Mouse (Mus musculus) hindbrain, postnatal 0 days (tissue): ENCODE data around the gene Rcc1l. TPM values are rescaled to one million over a fixed set of nuclear protein-coding genes. Genes with fewer than 3 reads are reported as not detected.

ENCODE experiments used
- ATAC-seq: fragments of 200-750 bp; cut with Nextera tagmentation; 2 replicates; pipeline ENCODE4 v1.8.0; 2017; ENCODE audit warnings: mild to moderate bottlenecking, moderate TSS enrichment, moderate library complexity
- DNase-seq: peaks from one replicate; pipeline ENCODE4 v3.0.0-alpha.2; 2015; ENCODE audit warnings: low spot score
- H3K27ac ChIP-seq: fragments of 300-500 bp; sonication (generic); 2 replicates; pipeline ENCODE4 v1.5.1; 2014; ENCODE audit warnings: mild to moderate bottlenecking
- H3K27me3 ChIP-seq: fragments of 300-500 bp; sonication (generic); 2 replicates; pipeline ENCODE4 v1.6.1; 2014; ENCODE audit warnings: low read length, mixed read lengths; ENCODE audit not compliant: insufficient read depth
- H3K36me3 ChIP-seq: fragments of 300-500 bp; sonication (generic); 2 replicates; pipeline ENCODE4 v1.6.1; 2014; ENCODE audit warnings: low read length, mixed read lengths; ENCODE audit not compliant: insufficient read depth
- H3K4me1 ChIP-seq: fragments of 300-500 bp; sonication (generic); 2 replicates; pipeline ENCODE4 v1.6.1; 2014; ENCODE audit warnings: antibody characterized with exemption, low read length, mixed read lengths; ENCODE audit not compliant: insufficient read depth
- H3K4me2 ChIP-seq: fragments of 300-500 bp; sonication (generic); 2 replicates; pipeline ENCODE4 v1.6.1; 2014; ENCODE audit warnings: low read depth, mild to moderate bottlenecking, low read length, moderate library complexity, mixed read lengths
- H3K4me3 ChIP-seq: fragments of 300-500 bp; sonication (generic); 2 replicates; pipeline ENCODE4 v1.5.1; 2014; ENCODE audit warnings: low read length
- H3K9ac ChIP-seq: fragments of 300-500 bp; sonication (generic); replicated peaks from 2 replicates; pipeline ENCODE4 v1.6.1; 2014; ENCODE audit warnings: mild to moderate bottlenecking, low read length, moderate library complexity, mixed read lengths
- H3K9me3 ChIP-seq: fragments of 300-500 bp; sonication (generic); 2 replicates; pipeline ENCODE4 v1.6.1; 2016; ENCODE audit warnings: low read length, mixed read lengths
- CTCF ChIP-seq: IDR thresholded peaks from 2 replicates; pipeline ENCODE4 v1.5.1; 2016; ENCODE audit warnings: antibody characterized with exemption, control low read depth, low read depth
- WGBS: fragments of 180-500 bp; shearing (Covaris S2); extraction: QIAGEN DNeasy Blood & Tissue Kit; methylation state at CpG from one replicate; pipeline ENCODE4 v1.1.7; 2014; 5-methylcytosine and 5-hydroxymethylcytosine counted together
- polyA plus RNA-seq: library from polyadenylated mRNA; unstranded; fragments of >200 nt; fragmentation: Nextera tagmentation; extraction: Ambion mirVana; gene quantifications from 2 replicates; pipeline ENCODE4 v1.2.1, GENCODE M21; 2015
- total RNA-seq: library from RNA; depleted of rRNA; stranded (reverse); fragments of >200 nt; gene quantifications from 2 replicates; pipeline ENCODE4 v1.2.3, GENCODE M21; 2014

Gene Rcc1l
- total and polyA plus RNA-seq, 2 experiments from 2014 or later, result 20.6 to 21.7 TPM

DNA sequence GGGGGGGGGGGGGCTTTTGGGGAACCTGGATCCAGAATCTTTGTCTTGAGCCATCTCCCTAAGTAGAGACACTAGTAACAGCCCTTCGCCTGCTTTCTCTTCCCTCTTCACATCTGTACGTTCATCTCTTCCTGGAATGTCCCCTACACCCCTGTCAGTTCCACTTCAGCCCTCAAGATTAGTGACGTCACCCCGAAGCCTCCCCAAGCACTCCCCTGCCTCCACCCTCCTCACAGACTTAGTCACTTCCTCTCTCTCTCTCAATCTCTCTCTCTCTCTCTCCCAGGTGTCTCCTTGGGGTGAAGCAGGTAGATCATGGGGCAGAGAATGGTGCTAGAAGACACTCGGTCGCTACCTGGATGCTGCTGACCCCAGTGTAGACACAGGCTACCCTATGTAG lies 73.9 kb downstream of the Rcc1l start:
- Histone ChIP-seq H3K4me2 (peak overlapping the region; percentile 87), H3K9me3 (no peaks in the 10 kb centered on the region), H3K4me3 (no peak overlapping the region), H3K36me3 (peaks cover 5% of the 10 kb centered on the region; the same call in 1 of the 2 replicates), H3K27me3 (no peaks in the 10 kb centered on the region), H3K4me1 (0 out of 2 replicates have a peak, but pooled peaks cover 10% of the 10 kb centered on the region), H3K27ac (no peak overlapping the region), H3K9ac (0 out of 2 replicates have a peak overlapping the region, but pooled peaks have one; percentile 28)
- 76% methylated on average over 6 of the region's 6 CpGs for WGBS
- DNase-seq (no peak), ATAC-seq (no peak)
- TF ChIP-seq CTCF, result no peak

GRCm38 (mm10) chr5:134101883-134102282 lies 74.7 kb downstream of the Rcc1l start:
- H3K9ac ChIP-seq, result no peak overlapping the region; the same call in 1 of the 2 replicates
- DNase-seq (peak; percentile 31), ATAC-seq (no peak)
- H3K4me3 ChIP-seq, result peak overlapping the region; percentile 89
- 0 out of 2 replicates have a peak, but pooled peaks cover 10% of the 10 kb centered on the region for H3K4me1 ChIP-seq
- no peak overlapping the region; the same call in 1 of the 2 replicates for H3K27ac ChIP-seq
- H3K36me3 ChIP-seq, result peaks cover 5% of the 10 kb centered on the region; the same call in 1 of the 2 replicates
- H3K27me3 ChIP-seq, result no peaks in the 10 kb centered on the region
- H3K4me2 ChIP-seq, result peak overlapping the region; percentile 87
- WGBS, result 22% methylated on average over 5 of the region's 5 CpGs
- TF ChIP-seq CTCF, result no peak
- no peaks in the 10 kb centered on the region for H3K9me3 ChIP-seq

- ATAC-seq, result no peak
- H3K9ac ChIP-seq, result no peak overlapping the region; the same call in 1 of the 2 replicates
- H3K27ac ChIP-seq, result no peak overlapping the region; the same call in 1 of the 2 replicates
- no peaks in the 10 kb centered on the region for H3K27me3 ChIP-seq
- no peak for TF ChIP-seq CTCF
- no peak for DNase-seq
- H3K4me1 ChIP-seq, result 0 out of 2 replicates have a peak, but pooled peaks cover 10% of the 10 kb centered on the region
- no peaks in the 10 kb centered on the region for H3K9me3 ChIP-seq
- H3K4me3 ChIP-seq, result peak overlapping the region; percentile 89
- 34% methylated on average over 5 of the region's 5 CpGs for WGBS
- H3K4me2 ChIP-seq, result peak overlapping the region; percentile 87
- H3K36me3 ChIP-seq, result peaks cover 5% of the 10 kb centered on the region; the same call in 1 of the 2 replicates
Measured at GRCm38 (mm10) chr5:134101322-134101721, 75.3 kb downstream of the Rcc1l start.

DNA sequence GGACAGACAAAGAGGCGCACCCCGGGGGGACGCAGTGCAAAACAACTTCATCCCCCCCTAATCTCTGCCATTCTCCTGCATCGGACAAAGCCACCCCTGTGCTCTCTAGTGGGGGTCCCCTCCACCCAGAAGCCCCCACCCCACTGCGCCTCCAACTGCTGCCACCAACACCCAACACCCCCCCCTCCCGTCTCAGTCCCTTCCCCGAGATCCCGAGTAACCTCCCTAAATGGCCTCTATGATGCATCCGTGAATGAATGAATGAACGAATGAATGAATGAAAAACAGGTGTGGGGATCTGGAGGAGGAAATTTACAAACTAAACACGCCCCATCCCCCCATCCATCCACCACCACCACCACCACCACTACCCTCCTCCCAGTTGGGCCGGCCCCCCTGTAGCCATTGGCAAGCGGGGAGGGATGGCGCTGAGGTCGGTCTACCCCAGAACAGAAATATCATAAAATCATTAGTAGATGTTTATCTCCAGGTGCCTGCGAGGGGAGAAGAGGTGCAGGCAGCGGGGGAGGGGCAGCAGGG lies 76.3 kb downstream of the Rcc1l start:
- Histone ChIP-seq H3K27ac (peak overlapping the region; percentile 83; the same call in 1 of the 2 replicates), H3K9ac (peak overlapping the region; percentile 77), H3K4me2 (peak overlapping the region; percentile 87), H3K36me3 (no peaks in the 10 kb centered on the region), H3K27me3 (no peaks in the 10 kb centered on the region), H3K4me1 (0 out of 2 replicates have a peak, but pooled peaks cover 10% of the 10 kb centered on the region), H3K4me3 (peak overlapping the region; percentile 89), H3K9me3 (no peaks in the 10 kb centered on the region)
- WGBS, result 3% methylated on average over 17 of the region's 17 CpGs
- ATAC-seq, result peak; percentile 21; the same call in 1 of the 2 replicates
- DNase-seq, result peak; percentile 24
- TF ChIP-seq CTCF, result no peak

DNA sequence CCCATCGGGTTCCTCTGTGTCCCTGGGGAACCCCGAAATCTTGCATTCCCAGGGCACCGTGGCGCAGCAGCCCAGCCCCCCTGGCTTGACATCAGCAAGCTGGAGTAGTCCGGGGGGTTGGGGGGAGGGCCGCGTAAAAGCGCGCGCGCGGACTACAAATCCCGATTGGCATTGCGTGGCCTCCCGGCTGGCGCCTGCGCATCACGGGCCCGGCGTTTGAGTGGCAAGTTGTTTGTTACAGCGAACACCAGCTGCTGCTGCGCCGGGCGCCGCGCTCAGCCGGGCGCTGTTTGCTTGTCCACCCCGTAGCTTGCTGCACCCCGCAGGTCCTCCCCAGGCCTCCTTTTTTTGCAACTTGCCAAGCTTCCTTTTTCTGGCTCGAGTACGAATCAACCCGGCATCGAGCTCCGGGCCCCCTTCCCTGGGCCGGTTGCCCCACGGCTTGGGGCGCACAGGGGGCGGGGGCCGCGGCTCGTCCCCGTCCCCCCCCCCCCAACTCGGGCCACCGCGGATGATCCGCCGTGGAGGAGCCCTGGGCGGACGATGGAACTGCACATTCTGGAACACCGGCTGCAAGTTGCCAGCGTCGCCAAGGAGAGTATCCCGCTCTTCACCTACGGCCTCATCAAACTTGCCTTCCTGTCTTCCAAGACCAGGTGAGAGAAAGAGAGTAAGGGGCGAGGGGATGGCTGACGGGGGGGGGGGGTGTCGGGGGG lies 76.9 kb downstream of the Rcc1l start, which contains the start of gene Castor2:
Gene Castor2, plus strand, starts transcription at position 216 of the 716 bp plus-strand sequence.
- ATAC-seq, result peak; percentile 91
- Histone ChIP-seq H3K4me1 (0 out of 2 replicates have a peak, but pooled peaks cover 10% of the 10 kb centered on the region), H3K9me3 (no peaks in the 10 kb centered on the region), H3K4me3 (peak within 1 kb of the TSS; percentile 89), H3K9ac (peak within 1 kb of the TSS; percentile 77), H3K27me3 (no peaks in the 10 kb centered on the region), H3K36me3 (no peaks in the 10 kb centered on the region), H3K27ac (peak within 1 kb of the TSS; percentile 83), H3K4me2 (peak within 1 kb of the TSS; percentile 87)
- TF ChIP-seq CTCF, result 0 out of 2 replicates have a peak, but pooled peaks have one; percentile 1
- under 1% methylated on average over 50 of the region's 58 CpGs for WGBS
- DNase-seq, result peak; percentile 97

DNA sequence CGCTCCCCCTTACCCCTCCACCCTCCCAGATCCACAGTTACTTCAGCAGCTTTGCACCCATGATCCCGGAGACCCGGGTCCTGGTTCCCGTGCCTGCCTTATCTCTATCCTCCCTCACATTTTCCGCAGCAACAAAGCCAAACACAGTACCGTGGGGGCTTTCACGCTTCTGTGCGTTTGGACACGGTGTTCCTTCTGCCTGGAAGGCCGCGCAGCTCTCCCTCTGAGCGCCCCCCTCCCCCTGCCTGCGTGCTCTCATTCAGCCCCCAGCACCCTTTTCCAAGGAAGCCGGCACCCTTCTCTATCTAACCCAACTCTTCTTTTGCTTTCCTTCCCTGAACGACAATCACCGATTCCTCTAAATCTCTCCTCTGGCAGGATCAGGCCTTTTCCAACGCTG lies 77.6 kb downstream of the Rcc1l start:
- TF ChIP-seq CTCF, result no peak
- H3K9me3 ChIP-seq, result no peaks in the 10 kb centered on the region
- peak; percentile 52 for ATAC-seq
- H3K27me3 ChIP-seq, result no peaks in the 10 kb centered on the region
- H3K36me3 ChIP-seq, result no peaks in the 10 kb centered on the region
- H3K4me3 ChIP-seq, result peak overlapping the region; percentile 89
- H3K4me1 ChIP-seq, result 0 out of 2 replicates have a peak, but pooled peaks cover 10% of the 10 kb centered on the region
- H3K27ac ChIP-seq, result peak overlapping the region; percentile 83
- peak; percentile 57 for DNase-seq
- peak overlapping the region; percentile 77 for H3K9ac ChIP-seq
- H3K4me2 ChIP-seq, result peak overlapping the region; percentile 87
- under 1% methylated on average over 17 of the region's 17 CpGs for WGBS
